ENCODE assay signal across 23 mouse cellular contexts in genomic region chr5:127477790-127478189, GRCm38 (mm10).
DNase-seq lines count a peak whose midpoint lies in the region; ATAC-seq and TF ChIP-seq lines count a peak whose summit lies in the region.
"Had no signal": no experiment of that assay in that cellular context is flagged by ENCODE, and none has a peak within 500 bp of the region (broad histone marks: within the 10 kb centered on the region; RNA-seq: fewer than 3 reads in every experiment).

No protein-coding gene starts in this region.

- H3K9me3 ChIP-seq in hindbrain, embryonic 10.5 days = no peaks in the 10 kb centered on the region
- no peaks in the 10 kb centered on the region for H3K9me3 ChIP-seq in hindbrain, postnatal 0 days (ENCODE audit: low read length)
- H3K9me3 ChIP-seq in midbrain, embryonic 12.5 days = no peaks in the 10 kb centered on the region
- H3K9me3 ChIP-seq in neural tube, embryonic 13.5 days = 0 out of 2 replicates have a peak, but pooled peaks cover 3% of the 10 kb centered on the region
- H3K9me3 ChIP-seq: limb, embryonic 13.5 days; liver, embryonic 13.5 days; lung, embryonic 15.5 days had no signal

- no peak overlapping the region for H3K4me2 ChIP-seq in hindbrain, postnatal 0 days (ENCODE audit: low read depth, low read length)
- peak overlapping the region; percentile 34 for H3K4me2 ChIP-seq in midbrain, embryonic 12.5 days (replicated peaks)
- peak overlapping the region; percentile 21; the same call in 1 of the 2 replicates for H3K4me2 ChIP-seq in neural tube, embryonic 13.5 days
- H3K4me2 ChIP-seq: heart, embryonic 11.5 days; limb, embryonic 13.5 days; liver, embryonic 13.5 days; lung, embryonic 15.5 days had no signal

- peak overlapping the region; percentile 18; the same call in 1 of the 2 replicates for H3K4me3 ChIP-seq in hindbrain, embryonic 10.5 days
- no peak overlapping the region for H3K4me3 ChIP-seq in hindbrain, postnatal 0 days (ENCODE audit: low read length)
- no peak overlapping the region for H3K4me3 ChIP-seq in midbrain, embryonic 12.5 days
- no peak overlapping the region for H3K4me3 ChIP-seq in neural tube, embryonic 13.5 days
- H3K4me3 ChIP-seq: layer of hippocampus, adult 2 months; limb, embryonic 13.5 days; liver, embryonic 13.5 days; lung, embryonic 15.5 days had no signal

- H3K36me3 ChIP-seq in hindbrain, embryonic 10.5 days = no peaks in the 10 kb centered on the region
- no peaks in the 10 kb centered on the region for H3K36me3 ChIP-seq in hindbrain, postnatal 0 days (ENCODE audit: insufficient read depth, low read length)
- no peaks in the 10 kb centered on the region for H3K36me3 ChIP-seq in midbrain, embryonic 12.5 days
- H3K36me3 ChIP-seq in neural tube, embryonic 13.5 days = no peaks in the 10 kb centered on the region
- H3K36me3 ChIP-seq: G1E; limb, embryonic 13.5 days; liver, embryonic 13.5 days; lung, embryonic 15.5 days had no signal

- WGBS in hindbrain, embryonic 10.5 days = 21% methylated on average over 9 of the region's 9 CpGs
- 18% methylated on average over 9 of the region's 9 CpGs for WGBS in hindbrain, postnatal 0 days
- whole genome bisulfite sequencing in midbrain, embryonic 12.5 days = 15% methylated on average over 9 of the region's 9 CpGs
- 8% methylated on average over 9 of the region's 9 CpGs for WGBS in neural tube, embryonic 13.5 days

- TF ChIP-seq CTCF in hindbrain, postnatal 0 days (IDR thresholded peaks at IDR 0.05; ENCODE audit: low read depth) = no peak

- peak; percentile 24 for DNase-seq in hindbrain, embryonic 10.5 days (ENCODE audit: low spot score)
- DNase-seq in hindbrain, postnatal 0 days (ENCODE audit: low spot score) = no peak
- DNase-seq in embryo, embryonic 9.5 days (ENCODE audit: extremely low spot score) = peak; percentile 32
- no peak for DNase-seq in thymus, postnatal 25 days
- DNase-seq in kidney, postnatal 4 days = no peak
- DNase-seq: adrenal gland, postnatal 14 days; cerebellum, adult 11 months; cerebellum, postnatal 14 days; heart, postnatal 10 days; kidney, adult 18-20 months; layer of hippocampus, postnatal 36 days; liver, embryonic 13.5 days; right cerebral cortex, postnatal 4 days had no signal

- ATAC-seq in hindbrain, postnatal 0 days = no peak
- ATAC-seq in midbrain, embryonic 12.5 days (ENCODE audit: low FRiP score, low read depth) = no peak
- no peak for ATAC-seq in neural tube, embryonic 13.5 days (ENCODE audit: low read depth)
- ATAC-seq: forebrain, embryonic 14.5 days had no signal

- peaks cover 18% of the 10 kb centered on the region for H3K27me3 ChIP-seq in hindbrain, embryonic 10.5 days (ENCODE audit: insufficient read depth, poor library complexity, severe bottlenecking)
- H3K27me3 ChIP-seq in hindbrain, postnatal 0 days (ENCODE audit: insufficient read depth, low read length) = no peaks in the 10 kb centered on the region
- H3K27me3 ChIP-seq in midbrain, embryonic 12.5 days = peaks cover 5% of the 10 kb centered on the region
- peaks cover 28% of the 10 kb centered on the region for H3K27me3 ChIP-seq in neural tube, embryonic 13.5 days
- H3K27me3 ChIP-seq: limb, embryonic 13.5 days; liver, embryonic 13.5 days; lung, embryonic 15.5 days had no signal

- peak overlapping the region; percentile 40; the same call in 1 of the 2 replicates for H3K27ac ChIP-seq in hindbrain, embryonic 10.5 days
- H3K27ac ChIP-seq in hindbrain, postnatal 0 days = no peak overlapping the region
- no peak overlapping the region for H3K27ac ChIP-seq in midbrain, embryonic 12.5 days (replicated peaks)
- no peak overlapping the region for H3K27ac ChIP-seq in neural tube, embryonic 13.5 days (replicated peaks)
- H3K27ac ChIP-seq: kidney, postnatal 0 days; layer of hippocampus, adult 2 months; limb, embryonic 13.5 days; liver, embryonic 13.5 days; lung, embryonic 15.5 days; stomach, postnatal 0 days had no signal

- H3K9ac ChIP-seq in hindbrain, postnatal 0 days (replicated peaks; ENCODE audit: low read length) = no peak overlapping the region
- H3K9ac ChIP-seq in midbrain, embryonic 12.5 days (replicated peaks) = no peak overlapping the region
- H3K9ac ChIP-seq in neural tube, embryonic 13.5 days = no peak overlapping the region
- H3K9ac ChIP-seq: limb, embryonic 13.5 days; liver, embryonic 13.5 days; lung, embryonic 15.5 days had no signal

- H3K4me1 ChIP-seq in hindbrain, embryonic 10.5 days (replicated peaks) = peaks cover 29% of the 10 kb centered on the region
- peaks cover 10% of the 10 kb centered on the region for H3K4me1 ChIP-seq in hindbrain, postnatal 0 days (ENCODE audit: insufficient read depth, low read length)
- peaks cover 22% of the 10 kb centered on the region for H3K4me1 ChIP-seq in midbrain, embryonic 12.5 days
- peaks cover 23% of the 10 kb centered on the region for H3K4me1 ChIP-seq in neural tube, embryonic 13.5 days (replicated peaks)
- H3K4me1 ChIP-seq: liver, embryonic 13.5 days; lung, embryonic 15.5 days had no signal

Comparison
In these comparisons a context has a peak if more than half of its experiments do, and no peak if none do; other contexts are left out.
1. DNase-seq: peak in hindbrain, embryonic 10.5 days (single experiment) and embryo, embryonic 9.5 days (single experiment); none in hindbrain, postnatal 0 days (single experiment), thymus, postnatal 25 days (single experiment) and kidney, postnatal 4 days (0 of 2).